Mouse (Mus musculus): ENCODE measurements around the gene Tmprss2. TPM values are rescaled to one million over a fixed set of nuclear protein-coding genes. Genes with fewer than 3 reads are reported as not detected.

Gene Tmprss2
- polyA plus RNA-seq, 1 experiment: not detected

GRCm38 (mm10) chr16:97618285-97618684, 7.3 kb upstream of the Tmprss2 start:
- peaks cover 5% of the 10 kb centered on the region for H3K4me1 ChIP-seq (ENCODE audit: control insufficient read depth, insufficient read depth, low read length)
- H3K27ac ChIP-seq (ENCODE audit: insufficient read depth, low read depth, low read length): no peak overlapping the region
- no peak for TF ChIP-seq POLR2A (IDR thresholded peaks at IDR 0.05; ENCODE audit: borderline replicate concordance, low read depth, low read length)
- TF ChIP-seq CTCF (IDR thresholded peaks at IDR 0.05; ENCODE audit: low read depth, low read length): no peak
- no peak overlapping the region for H3K4me3 ChIP-seq (ENCODE audit: insufficient read depth, low read length)

DNA sequence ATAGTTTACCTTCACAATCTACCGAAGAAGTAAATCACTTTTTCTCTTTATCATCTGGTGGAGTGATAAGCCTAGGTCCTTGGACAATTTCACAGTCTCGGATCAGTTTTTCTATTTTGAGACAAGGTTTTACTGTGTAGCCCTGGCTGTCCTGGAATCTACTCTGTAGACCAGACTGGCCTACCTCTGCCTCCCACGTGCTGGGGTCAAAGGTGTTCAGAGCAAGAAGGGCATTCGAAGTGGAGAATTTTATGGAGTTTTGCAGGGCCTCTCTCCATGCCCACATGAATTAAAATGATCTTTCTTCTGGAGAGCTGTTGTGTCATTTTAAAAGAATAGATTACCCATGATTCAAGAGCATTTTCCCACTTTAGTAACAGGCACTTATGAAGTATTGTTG, 1.0 kb upstream of the Tmprss2 start:
- no peak overlapping the region for H3K4me3 ChIP-seq (ENCODE audit: insufficient read depth, low read length)
- H3K4me1 ChIP-seq (ENCODE audit: control insufficient read depth, insufficient read depth, low read length): no peaks in the 10 kb centered on the region
- TF ChIP-seq POLR2A (IDR thresholded peaks at IDR 0.05; ENCODE audit: borderline replicate concordance, low read depth, low read length) (no peak), CTCF (IDR thresholded peaks at IDR 0.05; ENCODE audit: low read depth, low read length) (no peak)
- no peak overlapping the region for H3K27ac ChIP-seq (ENCODE audit: insufficient read depth, low read depth, low read length)

- Histone ChIP-seq H3K4me3 (ENCODE audit: insufficient read depth, low read length) (no peak overlapping the region), H3K4me1 (ENCODE audit: control insufficient read depth, insufficient read depth, low read length) (no peaks in the 10 kb centered on the region), H3K27ac (ENCODE audit: insufficient read depth, low read depth, low read length) (no peak overlapping the region)
- TF ChIP-seq POLR2A (IDR thresholded peaks at IDR 0.05; ENCODE audit: borderline replicate concordance, low read depth, low read length) (no peak), CTCF (IDR thresholded peaks at IDR 0.05; ENCODE audit: low read depth, low read length) (no peak)
Measured at GRCm38 (mm10) chr16:97610246-97610645, 749 bp downstream of the Tmprss2 start.

GRCm38 (mm10) chr16:97609676-97610075, 1.3 kb downstream of the Tmprss2 start:
- TF ChIP-seq CTCF (IDR thresholded peaks at IDR 0.05; ENCODE audit: low read depth, low read length): no peak
- TF ChIP-seq POLR2A (IDR thresholded peaks at IDR 0.05; ENCODE audit: borderline replicate concordance, low read depth, low read length): no peak
- H3K27ac ChIP-seq (ENCODE audit: insufficient read depth, low read depth, low read length): no peak overlapping the region
- H3K4me1 ChIP-seq (ENCODE audit: control insufficient read depth, insufficient read depth, low read length): no peaks in the 10 kb centered on the region
- H3K4me3 ChIP-seq (ENCODE audit: insufficient read depth, low read length): no peak overlapping the region

DNA sequence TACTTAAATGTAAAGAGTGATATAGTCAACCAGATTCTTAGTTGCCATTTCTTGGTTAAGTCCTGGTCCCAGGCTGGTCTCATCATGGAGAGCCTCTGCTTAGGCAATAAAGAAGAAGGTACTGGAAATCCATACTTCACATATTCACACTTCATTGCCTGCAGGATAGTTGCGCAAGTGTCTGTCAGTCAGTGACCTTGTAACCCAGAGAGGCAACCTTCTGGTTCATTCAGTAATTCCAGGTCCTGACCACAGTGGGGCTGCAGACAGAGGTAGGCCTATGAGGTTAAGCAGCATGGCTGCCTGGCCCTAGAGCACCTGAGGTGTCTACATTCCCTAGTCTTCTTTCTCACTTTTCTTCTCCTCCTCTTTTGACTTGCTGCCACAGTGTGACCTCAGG, 3.0 kb downstream of the Tmprss2 start:
- TF ChIP-seq POLR2A (IDR thresholded peaks at IDR 0.05; ENCODE audit: borderline replicate concordance, low read depth, low read length) (no peak), CTCF (IDR thresholded peaks at IDR 0.05; ENCODE audit: low read depth, low read length) (no peak)

DNA sequence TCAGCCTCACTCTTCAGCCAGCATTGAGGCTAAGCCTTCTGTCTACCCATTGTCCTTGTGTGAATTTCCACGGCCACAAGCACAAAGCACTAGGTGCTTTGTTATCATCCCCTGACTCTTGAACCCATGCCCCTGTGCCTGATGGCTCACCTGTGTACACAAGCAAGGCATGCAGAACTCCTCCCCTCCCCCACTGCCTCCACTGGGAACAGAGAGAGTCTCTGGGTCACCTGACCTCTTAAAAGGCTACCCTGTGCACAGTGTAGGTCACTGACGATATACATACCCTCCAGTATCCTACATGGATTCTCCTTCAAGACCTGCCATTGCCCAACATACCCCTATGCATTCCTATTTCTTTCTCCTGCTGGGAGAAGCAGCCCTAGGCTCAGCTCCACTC, 4.2 kb downstream of the Tmprss2 start:
- TF ChIP-seq CTCF (IDR thresholded peaks at IDR 0.05; ENCODE audit: low read depth, low read length) (no peak), POLR2A (IDR thresholded peaks at IDR 0.05; ENCODE audit: borderline replicate concordance, low read depth, low read length) (no peak)
- Histone ChIP-seq H3K4me1 (ENCODE audit: control insufficient read depth, insufficient read depth, low read length) (no peaks in the 10 kb centered on the region), H3K27ac (ENCODE audit: insufficient read depth, low read depth, low read length) (no peak overlapping the region), H3K4me3 (ENCODE audit: insufficient read depth, low read length) (no peak overlapping the region)

More for the DNA sequence above, 3.0 kb downstream of the Tmprss2 start:
- Histone ChIP-seq H3K4me1 (ENCODE audit: control insufficient read depth, insufficient read depth, low read length) (no peaks in the 10 kb centered on the region), H3K27ac (ENCODE audit: insufficient read depth, low read depth, low read length) (no peak overlapping the region), H3K4me3 (ENCODE audit: insufficient read depth, low read length) (no peak overlapping the region)

DNA sequence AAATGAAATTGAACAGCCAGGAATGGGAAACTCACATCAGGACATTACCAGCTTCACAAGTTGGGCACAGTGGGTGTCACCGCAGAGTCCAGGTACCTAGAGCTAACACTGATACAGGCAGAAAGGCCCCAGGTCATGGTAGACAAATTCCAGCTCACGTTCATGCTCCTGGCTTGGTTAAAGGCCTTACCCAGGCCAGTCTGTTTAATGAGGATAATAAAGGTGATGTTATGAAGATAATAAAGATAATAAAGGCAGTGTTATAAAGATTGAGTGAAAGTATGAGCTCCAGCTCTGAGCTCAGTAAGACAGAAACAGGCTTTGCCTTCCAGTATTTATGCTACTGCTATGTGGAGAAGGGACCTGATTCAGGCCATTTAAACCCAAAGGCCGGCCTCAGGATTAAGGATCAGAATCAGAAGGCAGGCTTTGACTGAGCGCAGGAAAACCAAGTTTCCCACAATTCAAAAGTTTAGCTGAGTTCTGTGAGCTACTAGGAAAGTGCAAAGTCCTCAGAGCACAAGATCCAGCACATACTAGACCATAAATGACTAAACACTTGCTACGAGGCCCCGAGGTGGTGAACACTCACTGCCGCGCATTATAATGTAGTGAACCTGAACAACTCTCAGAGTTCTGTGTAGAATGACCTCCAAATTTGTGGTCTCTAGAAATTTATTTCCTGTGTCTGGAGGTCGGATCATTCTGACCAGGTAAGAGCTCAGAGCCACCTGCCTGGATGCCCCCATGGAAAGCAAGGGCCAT, 4.9 kb downstream of the Tmprss2 start:
- Histone ChIP-seq H3K27ac (ENCODE audit: insufficient read depth, low read depth, low read length) (no peak overlapping the region), H3K4me3 (ENCODE audit: insufficient read depth, low read length) (no peak overlapping the region), H3K4me1 (ENCODE audit: control insufficient read depth, insufficient read depth, low read length) (no peaks in the 10 kb centered on the region)
- TF ChIP-seq CTCF (IDR thresholded peaks at IDR 0.05; ENCODE audit: low read depth, low read length) (no peak), POLR2A (IDR thresholded peaks at IDR 0.05; ENCODE audit: borderline replicate concordance, low read depth, low read length) (no peak)

GRCm38 (mm10) chr16:97602256-97602655, 8.7 kb downstream of the Tmprss2 start:
- H3K4me3 ChIP-seq (ENCODE audit: insufficient read depth, low read length): no peak overlapping the region
- H3K4me1 ChIP-seq (ENCODE audit: control insufficient read depth, insufficient read depth, low read length): no peaks in the 10 kb centered on the region
- TF ChIP-seq POLR2A (IDR thresholded peaks at IDR 0.05; ENCODE audit: borderline replicate concordance, low read depth, low read length): no peak
- no peak for TF ChIP-seq CTCF (IDR thresholded peaks at IDR 0.05; ENCODE audit: low read depth, low read length)
- no peak overlapping the region for H3K27ac ChIP-seq (ENCODE audit: insufficient read depth, low read depth, low read length)

DNA sequence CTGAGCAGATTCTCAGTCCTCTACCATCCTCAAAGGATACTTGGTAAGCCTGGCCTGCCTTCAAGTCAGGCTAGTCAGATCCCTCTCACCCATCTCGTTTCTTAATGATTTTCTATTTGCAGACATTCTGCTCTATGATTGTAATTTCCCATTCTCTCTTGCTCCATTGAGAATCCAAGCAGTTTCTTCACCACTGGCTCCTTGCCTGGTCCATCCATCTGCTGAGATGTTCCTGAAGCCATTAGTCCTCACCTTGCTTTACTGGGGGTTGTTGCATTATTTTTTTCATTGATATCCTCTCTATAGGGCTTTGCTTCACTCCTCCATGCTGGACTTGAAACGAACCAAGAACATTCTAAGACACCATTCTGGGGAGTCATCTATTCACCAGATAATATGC, 10.4 kb downstream of the Tmprss2 start:
- H3K27ac ChIP-seq (ENCODE audit: insufficient read depth, low read depth, low read length): no peak overlapping the region
- H3K4me1 ChIP-seq (ENCODE audit: control insufficient read depth, insufficient read depth, low read length): no peaks in the 10 kb centered on the region
- no peak overlapping the region for H3K4me3 ChIP-seq (ENCODE audit: insufficient read depth, low read length)
- TF ChIP-seq POLR2A (IDR thresholded peaks at IDR 0.05; ENCODE audit: borderline replicate concordance, low read depth, low read length) (no peak), CTCF (IDR thresholded peaks at IDR 0.05; ENCODE audit: low read depth, low read length) (no peak)

DNA sequence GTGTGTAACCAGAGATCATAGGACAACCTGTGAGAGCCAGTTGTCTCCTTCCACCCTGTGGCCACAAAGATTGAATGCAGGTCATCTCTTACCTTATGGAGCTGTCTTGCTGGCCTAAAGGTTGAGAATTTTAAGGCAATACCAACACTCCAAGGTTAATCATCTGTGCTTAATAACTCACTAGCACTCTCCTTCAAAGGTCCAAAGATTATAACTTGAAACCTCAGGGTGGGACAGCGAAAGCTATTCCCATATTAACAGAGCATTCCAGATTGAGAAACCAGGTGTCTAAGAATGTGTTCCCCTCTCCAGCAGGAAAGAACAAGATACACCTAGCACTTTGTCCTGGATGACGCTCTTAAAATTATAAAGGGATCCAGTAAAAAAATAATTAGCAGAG, 12.9 kb downstream of the Tmprss2 start:
- TF ChIP-seq CTCF (IDR thresholded peaks at IDR 0.05; ENCODE audit: low read depth, low read length) (no peak), POLR2A (IDR thresholded peaks at IDR 0.05; ENCODE audit: borderline replicate concordance, low read depth, low read length) (no peak)

More for the DNA sequence above, 12.9 kb downstream of the Tmprss2 start:
- Histone ChIP-seq H3K4me1 (ENCODE audit: control insufficient read depth, insufficient read depth, low read length) (no peaks in the 10 kb centered on the region), H3K4me3 (ENCODE audit: insufficient read depth, low read length) (no peak overlapping the region), H3K27ac (ENCODE audit: insufficient read depth, low read depth, low read length) (no peak overlapping the region)

Data from bone marrow macrophage, adult 2 months (primary cell).